Mouse (Mus musculus) inflammation-experienced regulatory T-cells, adult 6 months (primary cell): ENCODE data around the gene Casp9. TPM values are rescaled to one million over a fixed set of nuclear protein-coding genes. Genes with fewer than 3 reads are reported as not detected.

ENCODE experiments used
- ATAC-seq: one replicate; pipeline ENCODE4 v1.8.0; 2017
- polyA plus RNA-seq, 3 experiments: library from polyadenylated mRNA; unstranded; fragments of 100-300 nt; shearing (Covaris generic); gene quantifications; one replicate each; pipeline ENCODE4 v1.2.1; 2017

The Casp9 gene
- polyA plus RNA-seq, 3 experiments from 2014 or later, result 6.9 to 10.9 (median 6.9) TPM

GRCm38 (mm10) chr4:141781201-141781985 is 12.0 kb upstream of the Casp9 start:
- ATAC-seq, result no peak

GRCm38 (mm10) chr4:141784835-141785234 is 8.6 kb upstream of the Casp9 start:
- no peak for ATAC-seq

- no peak for ATAC-seq
Observed at GRCm38 (mm10) chr4:141786141-141786540, 7.3 kb upstream of the Casp9 start.

- no peak for ATAC-seq
Observed at GRCm38 (mm10) chr4:141787046-141787445, 6.4 kb upstream of the Casp9 start.

- no peak for ATAC-seq
Observed at GRCm38 (mm10) chr4:141787462-141787861, 6.0 kb upstream of the Casp9 start.

- ATAC-seq, result no peak
Observed at GRCm38 (mm10) chr4:141789564-141790218, 3.7 kb upstream of the Casp9 start.

- peak; percentile 83 for ATAC-seq
Observed at GRCm38 (mm10) chr4:141790524-141790990, 2.9 kb upstream of the Casp9 start, which contains the start of gene Dnajc16. TSS of gene Dnajc16 (minus strand) at chr4:141790931.

GRCm38 (mm10) chr4:141791486-141791885 is 1.9 kb upstream of the Casp9 start:
- ATAC-seq, result no peak

- ATAC-seq, result no peak
Observed at GRCm38 (mm10) chr4:141791951-141792350, 1.5 kb upstream of the Casp9 start.

GRCm38 (mm10) chr4:141792554-141793281 is 694 bp upstream of the Casp9 start:
- peak; percentile 1 for ATAC-seq

GRCm38 (mm10) chr4:141794152-141794535 is 732 bp downstream of the Casp9 start:
- ATAC-seq, result no peak

GRCm38 (mm10) chr4:141796356-141796755 is 2.9 kb downstream of the Casp9 start:
- no peak for ATAC-seq

GRCm38 (mm10) chr4:141796954-141797353 is 3.5 kb downstream of the Casp9 start:
- no peak for ATAC-seq

- ATAC-seq, result no peak
Observed at GRCm38 (mm10) chr4:141797545-141797944, 4.1 kb downstream of the Casp9 start.

- ATAC-seq, result no peak
Observed at GRCm38 (mm10) chr4:141804105-141804504, 10.7 kb downstream of the Casp9 start.

- ATAC-seq, result no peak
Observed at GRCm38 (mm10) chr4:141805886-141806285, 12.5 kb downstream of the Casp9 start.

GRCm38 (mm10) chr4:141809850-141810464 is 16.5 kb downstream of the Casp9 start:
- ATAC-seq, result peak; percentile 65

- ATAC-seq, result no peak
Observed at GRCm38 (mm10) chr4:141810975-141811374, 17.6 kb downstream of the Casp9 start.

GRCm38 (mm10) chr4:141811375-141811774 is 18.0 kb downstream of the Casp9 start:
- ATAC-seq, result no peak

GRCm38 (mm10) chr4:141816267-141816666 is 22.9 kb downstream of the Casp9 start:
- no peak for ATAC-seq

GRCm38 (mm10) chr4:141816776-141817655 is 23.6 kb downstream of the Casp9 start:
- no peak for ATAC-seq

- no peak for ATAC-seq
Observed at GRCm38 (mm10) chr4:141817706-141818105, 24.3 kb downstream of the Casp9 start.
